Mouse (Mus musculus): Measurements from ENCODE around the gene Slc35a2.

- TF ChIP-seq EP300 (optimal IDR thresholded peaks at IDR 0.05) (no peak), CTCF (IDR thresholded peaks at IDR 0.05; ENCODE audit: low read depth) (no peak)
Measured at GRCm38 (mm10) chrX:7927116-7927515, 43.3 kb downstream of the Slc35a2 start.
